Mouse (Mus musculus) cerebellum, adult 2 months (tissue): Measurements from ENCODE around the gene Prrxl1.

Experiments used
- CTCF ChIP-seq: fragments of 200-500 bp; IDR thresholded peaks from 2 replicates; pipeline ENCODE4 v1.5.1; 2011; ENCODE audit warnings: low read depth, mild to moderate bottlenecking, control low read depth, low read length, moderate library complexity, borderline replicate concordance; ENCODE audit not compliant: insufficient read depth
- POLR2A ChIP-seq: fragments of 200-500 bp; IDR thresholded peaks from 2 replicates; pipeline ENCODE4 v1.6.1; 2011; ENCODE audit warnings: low read length, control low read depth, borderline replicate concordance; ENCODE audit not compliant: insufficient read depth

DNA sequence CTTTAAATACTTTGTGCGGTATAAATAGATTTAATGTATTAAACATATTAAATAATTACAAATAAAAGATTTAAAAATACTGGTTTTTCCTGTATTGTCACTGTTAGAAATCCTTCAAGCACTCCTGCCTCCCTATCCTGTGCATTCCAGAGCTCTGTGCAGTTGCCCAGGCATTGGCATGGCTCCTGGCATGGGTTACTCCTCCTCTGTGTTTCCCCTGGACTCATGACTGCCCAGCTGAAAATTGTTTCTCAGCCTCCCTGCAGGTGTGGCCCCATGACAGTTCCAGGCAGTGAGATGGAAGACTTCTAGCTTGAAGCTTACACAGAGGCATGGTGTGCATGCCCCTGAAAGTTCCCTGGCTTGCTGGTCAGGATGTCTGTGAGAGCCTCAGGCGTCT is 20.8 kb upstream of the Prrxl1 start:
- TF ChIP-seq CTCF (no peak), POLR2A (no peak)
